Mouse (Mus musculus) hindbrain, embryonic 10.5 days (tissue): ENCODE results near the gene Lpp. TPM values are rescaled to one million over a fixed set of nuclear protein-coding genes. Genes with fewer than 3 reads are reported as not detected.

Experiments used
- DNase-seq: peaks from one replicate; pipeline ENCODE4 v3.0.0-alpha.2; 2017; ENCODE audit warnings: low spot score
- H3K27ac ChIP-seq: fragments of 300-500 bp; sonication (generic); 2 replicates; pipeline ENCODE4 v1.5.1; 2016; ENCODE audit warnings: mild to moderate bottlenecking, moderate library complexity
- H3K27me3 ChIP-seq: fragments of 300-500 bp; sonication (generic); 2 replicates; pipeline ENCODE4 v1.6.1; 2016; ENCODE audit warnings: mild to moderate bottlenecking; ENCODE audit not compliant: poor library complexity, insufficient read depth, severe bottlenecking
- H3K36me3 ChIP-seq: fragments of 300-500 bp; sonication (generic); 2 replicates; pipeline ENCODE4 v1.6.1; 2016; ENCODE audit warnings: mild to moderate bottlenecking, moderate library complexity
- H3K4me1 ChIP-seq: fragments of 300-500 bp; sonication (generic); replicated peaks from 2 replicates; pipeline ENCODE4 v1.6.1; 2016; ENCODE audit warnings: mild to moderate bottlenecking
- H3K4me3 ChIP-seq: fragments of 300-500 bp; sonication (generic); 2 replicates; pipeline ENCODE4 v1.5.1; 2016; ENCODE audit warnings: mild to moderate bottlenecking, moderate library complexity
- H3K9me3 ChIP-seq: fragments of 300-500 bp; sonication (generic); 2 replicates; pipeline ENCODE4 v1.6.1; 2016; ENCODE audit warnings: mild to moderate bottlenecking, moderate library complexity
- WGBS: fragments of 180-500 bp; shearing (Covaris S2); methylation state at CpG from one replicate; pipeline ENCODE4 v1.1.7; 2016; 5-methylcytosine and 5-hydroxymethylcytosine counted together
- polyA plus RNA-seq: library from polyadenylated mRNA; unstranded; fragments of >200 nt; fragmentation: Nextera tagmentation; extraction: Ambion mirVana; gene quantifications from 2 replicates; pipeline ENCODE4 v1.2.1, GENCODE M21; 2016

The Lpp gene
- polyA plus RNA-seq, 1 experiment from 2014 or later = 26.6 TPM

- Histone ChIP-seq H3K9me3 (peaks cover 4% of the 10 kb centered on the region; the same call in 1 of the 2 replicates), H3K4me3 (no peak overlapping the region), H3K4me1 (peaks cover 35% of the 10 kb centered on the region), H3K36me3 (no peaks in the 10 kb centered on the region), H3K27ac (0 out of 2 replicates have a peak overlapping the region, but pooled peaks have one; percentile 30), H3K27me3 (no peaks in the 10 kb centered on the region)
- WGBS = 88% methylated on average over 8 of the region's 8 CpGs
- DNase-seq = no peak
Measured at GRCm38 (mm10) chr16:24489516-24490285, 96.4 kb downstream of the Lpp start.

GRCm38 (mm10) chr16:24490751-24491485, 97.6 kb downstream of the Lpp start:
- Histone ChIP-seq H3K4me1 (peaks cover 45% of the 10 kb centered on the region), H3K9me3 (no peaks in the 10 kb centered on the region), H3K27me3 (no peaks in the 10 kb centered on the region), H3K36me3 (no peaks in the 10 kb centered on the region), H3K4me3 (no peak overlapping the region), H3K27ac (peak overlapping the region; percentile 30)
- peak; percentile 33 for DNase-seq
- WGBS = 52% methylated on average over 18 of the region's 18 CpGs

GRCm38 (mm10) chr16:24491486-24491758, 98.1 kb downstream of the Lpp start:
- H3K36me3 ChIP-seq = no peaks in the 10 kb centered on the region
- peaks cover 45% of the 10 kb centered on the region for H3K4me1 ChIP-seq
- H3K9me3 ChIP-seq = no peaks in the 10 kb centered on the region
- no peaks in the 10 kb centered on the region for H3K27me3 ChIP-seq
- no peak overlapping the region for H3K4me3 ChIP-seq
- 79% methylated on average over 2 of the region's 2 CpGs for WGBS
- 0 out of 2 replicates have a peak overlapping the region, but pooled peaks have one; percentile 30 for H3K27ac ChIP-seq
- no peak for DNase-seq

GRCm38 (mm10) chr16:24492194-24492940, 99.1 kb downstream of the Lpp start:
- H3K27me3 ChIP-seq = no peaks in the 10 kb centered on the region
- H3K27ac ChIP-seq = no peak overlapping the region
- no peaks in the 10 kb centered on the region for H3K36me3 ChIP-seq
- no peak overlapping the region for H3K4me3 ChIP-seq
- WGBS = 82% methylated on average over 4 of the region's 4 CpGs
- peaks cover 45% of the 10 kb centered on the region for H3K4me1 ChIP-seq
- no peak for DNase-seq
- no peaks in the 10 kb centered on the region for H3K9me3 ChIP-seq

GRCm38 (mm10) chr16:24494531-24494930, 101.2 kb downstream of the Lpp start:
- DNase-seq = no peak

GRCm38 (mm10) chr16:24495461-24495860, 102.2 kb downstream of the Lpp start:
- Histone ChIP-seq H3K4me3 (no peak overlapping the region), H3K9me3 (no peaks in the 10 kb centered on the region), H3K27ac (no peak overlapping the region), H3K36me3 (no peaks in the 10 kb centered on the region), H3K27me3 (no peaks in the 10 kb centered on the region), H3K4me1 (peaks cover 35% of the 10 kb centered on the region)
- WGBS = 88% methylated on average over 4 of the region's 4 CpGs
- DNase-seq = no peak

More at GRCm38 (mm10) chr16:24494531-24494930, 101.2 kb downstream of the Lpp start:
- Histone ChIP-seq H3K27me3 (no peaks in the 10 kb centered on the region), H3K4me3 (no peak overlapping the region), H3K36me3 (no peaks in the 10 kb centered on the region), H3K4me1 (peaks cover 42% of the 10 kb centered on the region), H3K9me3 (no peaks in the 10 kb centered on the region), H3K27ac (no peak overlapping the region)
- WGBS = 68% methylated on average over 6 of the region's 6 CpGs

GRCm38 (mm10) chr16:24496635-24497034, 103.3 kb downstream of the Lpp start:
- Histone ChIP-seq H3K27me3 (no peaks in the 10 kb centered on the region), H3K27ac (no peak overlapping the region), H3K4me1 (peaks cover 25% of the 10 kb centered on the region), H3K36me3 (no peaks in the 10 kb centered on the region), H3K4me3 (no peak overlapping the region), H3K9me3 (no peaks in the 10 kb centered on the region)
- WGBS = 91% methylated on average over 7 of the region's 7 CpGs
- no peak for DNase-seq

- no peaks in the 10 kb centered on the region for H3K27me3 ChIP-seq
- DNase-seq = no peak
- H3K27ac ChIP-seq = no peak overlapping the region
- no peaks in the 10 kb centered on the region for H3K36me3 ChIP-seq
- 94% methylated on average over 2 of the region's 2 CpGs for WGBS
- H3K9me3 ChIP-seq = no peaks in the 10 kb centered on the region
- H3K4me1 ChIP-seq = peaks cover 22% of the 10 kb centered on the region
- no peak overlapping the region for H3K4me3 ChIP-seq
Measured at GRCm38 (mm10) chr16:24497413-24497812, 104.1 kb downstream of the Lpp start.

- DNase-seq = no peak
- no peak overlapping the region for H3K27ac ChIP-seq
- no peaks in the 10 kb centered on the region for H3K36me3 ChIP-seq
- 88% methylated on average over 5 of the region's 5 CpGs for WGBS
- no peaks in the 10 kb centered on the region for H3K27me3 ChIP-seq
- H3K4me3 ChIP-seq = no peak overlapping the region
- H3K9me3 ChIP-seq = no peaks in the 10 kb centered on the region
- peaks cover 19% of the 10 kb centered on the region for H3K4me1 ChIP-seq
Measured at GRCm38 (mm10) chr16:24498103-24498659, 104.9 kb downstream of the Lpp start.

- Histone ChIP-seq H3K27ac (no peak overlapping the region), H3K4me3 (no peak overlapping the region), H3K36me3 (no peaks in the 10 kb centered on the region), H3K9me3 (no peaks in the 10 kb centered on the region), H3K4me1 (peaks cover 4% of the 10 kb centered on the region; the same call in 1 of the 2 replicates), H3K27me3 (no peaks in the 10 kb centered on the region)
- DNase-seq = no peak
- 86% methylated on average over 6 of the region's 6 CpGs for WGBS
Measured at GRCm38 (mm10) chr16:24501197-24501596, 107.9 kb downstream of the Lpp start.

GRCm38 (mm10) chr16:24501628-24502294, 108.5 kb downstream of the Lpp start:
- WGBS = 83% methylated on average over 11 of the region's 11 CpGs
- no peak for DNase-seq
- H3K4me1 ChIP-seq = peaks cover 4% of the 10 kb centered on the region; the same call in 1 of the 2 replicates
- H3K27ac ChIP-seq = no peak overlapping the region
- H3K27me3 ChIP-seq = no peaks in the 10 kb centered on the region
- no peak overlapping the region for H3K4me3 ChIP-seq
- H3K36me3 ChIP-seq = no peaks in the 10 kb centered on the region
- no peaks in the 10 kb centered on the region for H3K9me3 ChIP-seq

GRCm38 (mm10) chr16:24502295-24502823, 109.1 kb downstream of the Lpp start:
- H3K27me3 ChIP-seq = no peaks in the 10 kb centered on the region

More at GRCm38 (mm10) chr16:24502295-24502823, 109.1 kb downstream of the Lpp start:
- Histone ChIP-seq H3K4me1 (peaks cover 4% of the 10 kb centered on the region; the same call in 1 of the 2 replicates), H3K27ac (no peak overlapping the region), H3K9me3 (no peaks in the 10 kb centered on the region), H3K4me3 (no peak overlapping the region), H3K36me3 (no peaks in the 10 kb centered on the region)
- DNase-seq = no peak
- WGBS = 85% methylated on average over 3 of the region's 3 CpGs
